Comparison of ENCODE assay signal across 13 mouse cellular contexts in genomic region chr17:5055412-5055811, GRCm38 (mm10).
"Had no signal": no experiment of that assay in that cellular context is flagged by ENCODE, and none has a peak within 500 bp of the region (broad histone marks: within the 10 kb centered on the region; RNA-seq: fewer than 3 reads in every experiment).

No protein-coding gene starts in this region.

- ATAC-seq: midbrain, embryonic 13.5 days; midbrain, embryonic 15.5 days had no signal

- H3K27ac ChIP-seq: midbrain, embryonic 13.5 days; midbrain, embryonic 15.5 days; neural tube, embryonic 12.5 days; stomach, embryonic 15.5 days; stomach, postnatal 0 days had no signal

- H3K4me3 ChIP-seq: megakaryocyte, embryonic 14.5 days; midbrain, embryonic 13.5 days; midbrain, embryonic 15.5 days; neural tube, embryonic 12.5 days; stomach, embryonic 15.5 days had no signal

- DNase-seq: lung, adult 18-20 months; lung, embryonic 14.5 days; lung, postnatal 4 days; right cerebral cortex, postnatal 14 days; thymus, adult 2 months; thymus, postnatal 25 days; thymus, postnatal 4 days had no signal
